Mouse (Mus musculus) hindbrain, embryonic 16.5 days (tissue): ENCODE results near the gene Krt19. TPM values are rescaled to one million over a fixed set of nuclear protein-coding genes. Genes with fewer than 3 reads are reported as not detected.

Experiments
- ATAC-seq: fragments of 200-750 bp; cut with Nextera tagmentation; 2 replicates; pipeline ENCODE4 v1.8.0; 2017; ENCODE audit warnings: moderate TSS enrichment, moderate library complexity
- H3K27ac ChIP-seq: fragments of 300-500 bp; sonication (generic); 2 replicates; pipeline ENCODE4 v1.5.1; 2014; ENCODE audit warnings: low read depth, mild to moderate bottlenecking, control low read depth, low read length, moderate library complexity
- H3K27me3 ChIP-seq: fragments of 300-500 bp; sonication (generic); replicated peaks from 2 replicates; pipeline ENCODE4 v1.6.1; 2014; ENCODE audit warnings: low read length; ENCODE audit not compliant: control insufficient read depth, insufficient read depth
- H3K36me3 ChIP-seq: fragments of 300-500 bp; sonication (generic); 2 replicates; pipeline ENCODE4 v1.6.1; 2014; ENCODE audit warnings: mild to moderate bottlenecking, low read length, moderate library complexity, mixed read lengths; ENCODE audit not compliant: control insufficient read depth, insufficient read depth
- H3K4me1 ChIP-seq: fragments of 300-500 bp; sonication (generic); 2 replicates; pipeline ENCODE4 v1.6.1; 2014; ENCODE audit warnings: low read depth, low read length; ENCODE audit not compliant: control insufficient read depth, insufficient read depth
- H3K4me2 ChIP-seq: fragments of 300-500 bp; sonication (generic); 2 replicates; pipeline ENCODE4 v1.6.1; 2014; ENCODE audit warnings: mild to moderate bottlenecking, low read length, control low read depth, moderate library complexity
- H3K4me3 ChIP-seq: fragments of 300-500 bp; sonication (generic); 2 replicates; pipeline ENCODE4 v1.5.1; 2014; ENCODE audit warnings: mild to moderate bottlenecking, low read length, control low read depth, moderate library complexity
- H3K9ac ChIP-seq: fragments of 300-500 bp; sonication (generic); 2 replicates; pipeline ENCODE4 v1.6.1; 2014; ENCODE audit warnings: low read depth, mild to moderate bottlenecking, control low read depth, low read length, moderate library complexity
- H3K9me3 ChIP-seq: fragments of 300-500 bp; sonication (generic); 2 replicates; pipeline ENCODE4 v1.6.1; 2014; ENCODE audit warnings: mild to moderate bottlenecking, low read length, moderate library complexity; ENCODE audit not compliant: control insufficient read depth
- WGBS: fragments of 180-500 bp; shearing (Covaris S2); extraction: QIAGEN DNeasy Blood & Tissue Kit; methylation state at CpG from one replicate; pipeline ENCODE4 v1.1.7; 2014; 5-methylcytosine and 5-hydroxymethylcytosine counted together
- polyA plus RNA-seq: library from polyadenylated mRNA; unstranded; fragments of >200 nt; fragmentation: Nextera tagmentation; extraction: Ambion mirVana; gene quantifications from 2 replicates; pipeline ENCODE4 v1.2.1, GENCODE M21; 2015

The Krt19 gene
- polyA plus RNA-seq, 1 experiment from 2014 or later: 2.3 TPM

DNA sequence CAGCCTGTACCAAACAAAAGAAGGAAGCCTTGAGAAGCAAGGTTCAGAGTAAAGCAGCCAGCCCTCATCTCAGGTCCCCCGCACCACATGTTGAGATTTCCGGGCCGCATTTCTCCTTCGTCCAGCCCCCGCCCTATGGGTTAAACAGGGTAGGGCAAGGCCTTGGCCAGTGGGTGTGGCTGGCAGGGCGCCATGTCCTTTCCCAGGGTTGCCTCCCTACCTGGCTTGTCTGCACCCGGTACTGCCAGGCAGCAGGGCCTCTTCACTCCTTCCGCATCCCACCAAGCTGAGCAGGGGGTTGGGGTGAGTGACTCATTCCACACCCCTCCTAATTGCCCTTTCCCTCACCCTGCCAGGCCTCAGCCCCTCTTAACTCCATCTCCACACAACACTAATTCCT, 19.6 kb upstream of the Krt19 start:
- Histone ChIP-seq H3K36me3 (no peaks in the 10 kb centered on the region), H3K27ac (no peak overlapping the region), H3K4me1 (no peaks in the 10 kb centered on the region), H3K27me3 (no peaks in the 10 kb centered on the region), H3K4me3 (no peak overlapping the region), H3K4me2 (no peak overlapping the region), H3K9ac (no peak overlapping the region), H3K9me3 (no peaks in the 10 kb centered on the region)
- no peak for ATAC-seq
- WGBS: 81% methylated on average over 8 of the region's 8 CpGs

- no peak for ATAC-seq
- Histone ChIP-seq H3K9ac (no peak overlapping the region), H3K4me1 (no peaks in the 10 kb centered on the region), H3K36me3 (no peaks in the 10 kb centered on the region), H3K9me3 (no peaks in the 10 kb centered on the region), H3K4me2 (no peak overlapping the region), H3K27ac (no peak overlapping the region), H3K27me3 (no peaks in the 10 kb centered on the region), H3K4me3 (no peak overlapping the region)
- 60% methylated on average over 7 of the region's 7 CpGs for whole genome bisulfite sequencing
These were observed 15.9 kb upstream of the Krt19 start for GRCm38 (mm10) chr11:100164392-100164791.

GRCm38 (mm10) chr11:100157908-100158477, 9.5 kb upstream of the Krt19 start:
- no peaks in the 10 kb centered on the region for H3K36me3 ChIP-seq
- WGBS: 75% methylated on average over 6 of the region's 6 CpGs
- H3K4me3 ChIP-seq: no peak overlapping the region
- H3K4me2 ChIP-seq: no peak overlapping the region
- no peaks in the 10 kb centered on the region for H3K9me3 ChIP-seq
- no peak overlapping the region for H3K27ac ChIP-seq
- no peak overlapping the region for H3K9ac ChIP-seq
- no peaks in the 10 kb centered on the region for H3K27me3 ChIP-seq
- ATAC-seq: no peak
- no peaks in the 10 kb centered on the region for H3K4me1 ChIP-seq

DNA sequence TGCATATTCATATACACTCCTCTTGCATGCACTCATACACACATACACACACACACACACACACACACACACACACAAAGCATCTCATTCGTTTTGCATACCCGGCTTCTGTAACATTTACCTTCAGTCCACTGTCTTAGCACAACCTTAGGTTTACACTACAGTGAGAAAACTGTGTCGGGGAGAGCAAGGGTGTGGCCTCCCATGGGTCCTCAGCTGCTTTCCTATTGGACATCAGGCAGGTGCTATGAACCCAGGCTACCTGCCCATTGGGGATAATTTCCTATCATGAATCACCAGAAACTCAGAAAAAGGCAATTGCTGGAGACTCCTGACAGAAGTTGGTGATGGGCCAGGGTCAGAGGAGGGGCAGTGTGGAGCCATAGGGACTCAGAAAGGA, 8.9 kb upstream of the Krt19 start:
- H3K9me3 ChIP-seq: no peaks in the 10 kb centered on the region
- H3K36me3 ChIP-seq: no peaks in the 10 kb centered on the region
- no peak for ATAC-seq
- no peak overlapping the region for H3K27ac ChIP-seq
- H3K4me3 ChIP-seq: no peak overlapping the region
- no peaks in the 10 kb centered on the region for H3K4me1 ChIP-seq
- no peaks in the 10 kb centered on the region for H3K27me3 ChIP-seq
- no peak overlapping the region for H3K4me2 ChIP-seq
- H3K9ac ChIP-seq: no peak overlapping the region
- WGBS: 86% methylated on average over 3 of the region's 3 CpGs

GRCm38 (mm10) chr11:100155497-100156255, 7.2 kb upstream of the Krt19 start:
- 65% methylated on average over 8 of the region's 8 CpGs for WGBS
- Histone ChIP-seq H3K36me3 (no peaks in the 10 kb centered on the region), H3K4me2 (no peak overlapping the region), H3K4me3 (no peak overlapping the region), H3K27ac (no peak overlapping the region), H3K9ac (no peak overlapping the region), H3K27me3 (no peaks in the 10 kb centered on the region), H3K4me1 (no peaks in the 10 kb centered on the region), H3K9me3 (no peaks in the 10 kb centered on the region)
- ATAC-seq: no peak

DNA sequence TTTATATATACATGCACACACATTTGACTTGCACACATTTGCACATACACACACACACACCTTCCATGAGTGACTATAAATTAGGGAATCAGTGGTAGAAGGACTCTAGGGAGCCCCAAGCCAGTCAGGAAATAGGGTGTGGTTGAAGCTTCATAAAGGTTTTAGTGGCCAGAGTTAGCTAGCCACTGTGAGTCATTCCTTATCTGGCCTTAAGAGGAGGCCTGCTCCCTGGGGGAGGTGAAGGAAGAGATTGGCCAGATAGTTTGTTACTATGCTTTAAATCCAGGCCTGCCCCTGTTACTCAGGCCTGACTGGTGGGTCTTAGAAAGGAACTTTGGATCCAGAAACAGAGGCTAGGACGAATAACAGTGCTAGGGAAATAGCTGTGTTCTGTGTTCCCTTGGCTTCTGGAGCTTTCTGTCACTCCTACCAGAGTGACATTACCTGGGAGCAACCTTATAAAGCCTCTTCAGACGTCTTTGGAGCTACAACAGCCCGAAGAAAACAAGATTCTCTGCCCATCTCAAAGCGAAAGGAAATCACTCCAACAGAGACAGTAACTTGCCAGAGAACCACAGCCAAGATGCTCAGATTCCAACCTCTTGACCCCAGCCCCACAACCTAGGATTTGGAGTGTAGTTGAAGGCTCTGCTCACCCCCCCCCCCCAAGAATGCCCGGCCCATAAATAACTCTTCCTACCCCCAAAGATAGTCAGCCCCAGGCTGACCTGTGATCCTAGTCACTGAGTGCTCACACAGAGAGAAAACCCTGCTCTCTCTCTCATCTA, 705 bp downstream of the Krt19 start:
- ATAC-seq: no peak
- WGBS: 79% methylated on average over 5 of the region's 5 CpGs
- H3K4me3 ChIP-seq: no peak overlapping the region
- no peaks in the 10 kb centered on the region for H3K9me3 ChIP-seq
- H3K27me3 ChIP-seq: peaks cover 24% of the 10 kb centered on the region
- no peak overlapping the region for H3K27ac ChIP-seq
- no peak overlapping the region for H3K9ac ChIP-seq
- no peaks in the 10 kb centered on the region for H3K36me3 ChIP-seq
- H3K4me2 ChIP-seq: no peak overlapping the region
- peaks cover 6% of the 10 kb centered on the region for H3K4me1 ChIP-seq

DNA sequence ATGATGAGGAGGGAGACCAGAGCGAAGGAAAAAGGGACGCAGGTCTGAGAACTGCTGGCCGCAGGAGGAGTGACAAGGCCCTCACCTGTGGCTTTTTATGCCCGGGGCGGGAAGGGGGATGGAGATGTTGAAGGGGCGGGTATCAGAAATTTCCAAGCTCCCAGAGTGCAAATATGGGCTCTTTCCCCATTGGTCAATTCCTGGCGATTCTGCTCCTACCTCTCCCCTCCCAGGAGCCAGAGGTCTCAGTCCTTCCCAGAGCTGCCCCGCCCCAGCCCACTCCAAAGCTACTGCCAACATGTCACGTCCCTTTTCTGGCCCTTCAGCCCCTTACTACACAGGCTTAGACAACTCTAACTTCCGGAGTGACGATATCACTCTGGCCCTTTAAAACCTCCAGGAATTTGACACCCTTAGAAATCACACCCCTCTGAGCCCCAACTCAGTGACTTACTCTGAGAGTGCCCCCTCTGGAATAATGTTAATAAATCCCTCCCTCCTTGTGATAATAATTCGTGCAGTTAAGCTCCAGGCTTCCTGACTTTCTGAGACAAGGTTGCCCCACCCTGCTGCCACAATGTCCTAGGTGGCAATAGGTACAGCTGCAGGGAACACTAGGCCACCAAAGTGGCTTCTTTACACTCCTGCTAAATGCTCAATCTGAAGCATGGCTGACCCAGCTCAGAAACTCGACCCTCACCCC, 2.5 kb downstream of the Krt19 start:
- no peak overlapping the region for H3K27ac ChIP-seq
- ATAC-seq: no peak
- peaks cover 6% of the 10 kb centered on the region for H3K4me1 ChIP-seq
- no peak overlapping the region for H3K9ac ChIP-seq
- peak overlapping the region; percentile 27 for H3K4me3 ChIP-seq
- 6% methylated on average over 13 of the region's 13 CpGs for WGBS
- peak overlapping the region; percentile 57 for H3K4me2 ChIP-seq
- peaks cover 24% of the 10 kb centered on the region for H3K27me3 ChIP-seq
- no peaks in the 10 kb centered on the region for H3K36me3 ChIP-seq
- H3K9me3 ChIP-seq: no peaks in the 10 kb centered on the region

GRCm38 (mm10) chr11:100145104-100145503, 3.4 kb downstream of the Krt19 start:
- H3K9ac ChIP-seq: no peak overlapping the region
- peaks cover 6% of the 10 kb centered on the region for H3K4me1 ChIP-seq
- H3K4me2 ChIP-seq: peak overlapping the region; percentile 57
- peaks cover 24% of the 10 kb centered on the region for H3K27me3 ChIP-seq
- no peak for ATAC-seq
- no peak overlapping the region for H3K27ac ChIP-seq
- no peaks in the 10 kb centered on the region for H3K9me3 ChIP-seq
- H3K36me3 ChIP-seq: no peaks in the 10 kb centered on the region
- peak overlapping the region; percentile 27 for H3K4me3 ChIP-seq
- WGBS: 1% methylated on average over 20 of the region's 20 CpGs

GRCm38 (mm10) chr11:100140966-100141365, 7.5 kb downstream of the Krt19 start:
- no peak for ATAC-seq
- H3K36me3 ChIP-seq: no peaks in the 10 kb centered on the region
- H3K4me3 ChIP-seq: no peak overlapping the region
- H3K9me3 ChIP-seq: no peaks in the 10 kb centered on the region
- H3K27ac ChIP-seq: no peak overlapping the region
- no peak overlapping the region for H3K4me2 ChIP-seq
- no peak overlapping the region for H3K9ac ChIP-seq
- H3K4me1 ChIP-seq: peaks cover 9% of the 10 kb centered on the region
- peaks cover 15% of the 10 kb centered on the region for H3K27me3 ChIP-seq
- WGBS: 81% methylated on average over 21 of the region's 21 CpGs
